Mouse (Mus musculus) forebrain, postnatal 0 days (tissue): ENCODE results near the gene Dlgap5. TPM values are rescaled to one million over a fixed set of nuclear protein-coding genes. Genes with fewer than 3 reads are reported as not detected.

Source experiments
- ATAC-seq: fragments of 200-750 bp; cut with Nextera tagmentation; 2 replicates; pipeline ENCODE4 v1.8.0; 2017; ENCODE audit warnings: mild to moderate bottlenecking, moderate library complexity
- DNase-seq: peaks from one replicate; pipeline ENCODE4 v3.0.0-alpha.2; 2015
- H3K27ac ChIP-seq: fragments of 300-500 bp; sonication (generic); 2 replicates; pipeline ENCODE4 v1.5.1; 2014; ENCODE audit warnings: low read depth, mild to moderate bottlenecking, antibody characterized with exemption, low read length, moderate library complexity, mixed read lengths
- H3K27me3 ChIP-seq: fragments of 300-500 bp; sonication (generic); 2 replicates; pipeline ENCODE4 v1.6.1; 2014; ENCODE audit warnings: mild to moderate bottlenecking, low read length, mixed read lengths; ENCODE audit not compliant: insufficient read depth
- H3K36me3 ChIP-seq: fragments of 300-500 bp; sonication (generic); 2 replicates; pipeline ENCODE4 v1.6.1; 2014; ENCODE audit warnings: mild to moderate bottlenecking, moderate library complexity; ENCODE audit not compliant: insufficient read depth
- H3K4me1 ChIP-seq: fragments of 300-500 bp; sonication (generic); 2 replicates; pipeline ENCODE4 v1.6.1; 2014; ENCODE audit warnings: antibody characterized with exemption; ENCODE audit not compliant: insufficient read depth
- H3K4me2 ChIP-seq: fragments of 300-500 bp; sonication (generic); 2 replicates; pipeline ENCODE4 v1.6.1; 2014; ENCODE audit warnings: low read depth, mild to moderate bottlenecking, moderate library complexity
- H3K4me3 ChIP-seq: fragments of 300-500 bp; sonication (generic); 2 replicates; pipeline ENCODE4 v1.5.1; 2014; ENCODE audit warnings: low read depth, low read length, mixed read lengths
- H3K9ac ChIP-seq: fragments of 300-500 bp; sonication (generic); 2 replicates; pipeline ENCODE4 v1.6.1; 2014; ENCODE audit warnings: mild to moderate bottlenecking
- H3K9me3 ChIP-seq: fragments of 300-500 bp; sonication (generic); 2 replicates; pipeline ENCODE4 v1.6.1; 2016; ENCODE audit warnings: low read length
- CTCF ChIP-seq: sonication (generic); IDR thresholded peaks from 2 replicates; pipeline ENCODE4 v1.5.1; 2016; ENCODE audit warnings: antibody characterized with exemption, control low read depth, low read depth
- WGBS: fragments of 180-500 bp; shearing (Covaris S2); extraction: QIAGEN DNeasy Blood & Tissue Kit; methylation state at CpG from one replicate; pipeline ENCODE4 v1.1.7; 2014; 5-methylcytosine and 5-hydroxymethylcytosine counted together
- polyA plus RNA-seq: library from polyadenylated mRNA; unstranded; fragments of >200 nt; fragmentation: Nextera tagmentation; extraction: Ambion mirVana; gene quantifications from 2 replicates; pipeline ENCODE4 v1.2.1, GENCODE M21; 2015
- total RNA-seq: library from RNA; depleted of rRNA; stranded (reverse); fragments of >200 nt; gene quantifications from 2 replicates; pipeline ENCODE4 v1.2.3, GENCODE M21; 2014

Dlgap5 gene
- total and polyA plus RNA-seq, 2 experiments from 2014 or later: 3.3 to 9.4 TPM

DNA sequence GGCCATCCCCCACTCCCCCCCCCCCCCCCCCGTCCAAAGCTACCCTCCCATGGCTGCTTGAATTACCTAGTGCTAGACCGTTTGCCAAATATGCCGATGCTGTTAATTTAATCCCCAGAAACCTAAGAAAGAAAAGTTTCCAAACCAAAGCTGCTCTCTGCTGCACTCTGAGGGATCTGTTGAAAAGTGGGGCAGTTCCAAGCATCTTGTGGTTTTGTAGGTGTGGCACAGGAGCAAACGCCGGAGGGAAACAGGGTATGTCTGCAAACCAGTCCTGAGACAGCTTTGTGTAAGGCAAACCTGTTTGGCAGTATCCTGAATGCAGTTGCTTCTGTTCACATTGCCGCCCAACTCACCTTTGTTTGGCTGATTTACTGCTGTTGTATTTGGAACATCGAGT lies 39.9 kb downstream of the Dlgap5 start:
- H3K36me3 ChIP-seq: no peaks in the 10 kb centered on the region
- H3K9ac ChIP-seq: no peak overlapping the region
- H3K27ac ChIP-seq: no peak overlapping the region
- no peaks in the 10 kb centered on the region for H3K4me1 ChIP-seq
- H3K27me3 ChIP-seq: peaks cover 10% of the 10 kb centered on the region
- DNase-seq: no peak
- H3K9me3 ChIP-seq: no peaks in the 10 kb centered on the region
- no peak for TF ChIP-seq CTCF
- WGBS: 82% methylated on average over 7 of the region's 7 CpGs
- no peak overlapping the region for H3K4me3 ChIP-seq
- no peak overlapping the region for H3K4me2 ChIP-seq
- ATAC-seq: no peak

DNA sequence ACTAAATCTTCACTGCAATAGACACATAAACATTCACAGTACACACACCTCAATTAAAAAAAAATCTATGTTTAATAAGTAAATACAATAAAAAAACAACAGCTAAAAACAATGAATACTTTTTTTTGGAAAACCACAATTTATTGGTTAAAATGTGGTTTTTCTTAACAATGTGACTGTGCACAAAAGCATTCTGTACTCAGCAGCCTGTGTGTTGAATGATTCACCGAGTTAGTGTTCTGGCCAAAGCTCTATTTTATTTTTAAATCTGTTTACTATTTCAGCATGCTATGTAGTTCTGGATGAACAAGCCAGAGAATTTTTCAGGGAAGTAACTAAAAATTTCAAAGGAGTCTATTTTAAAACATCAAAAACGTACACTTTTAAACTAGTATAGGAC lies 41.7 kb downstream of the Dlgap5 start:
- Histone ChIP-seq H3K36me3 (no peaks in the 10 kb centered on the region), H3K4me2 (no peak overlapping the region), H3K9me3 (no peaks in the 10 kb centered on the region), H3K27ac (no peak overlapping the region), H3K9ac (no peak overlapping the region), H3K4me1 (no peaks in the 10 kb centered on the region), H3K4me3 (no peak overlapping the region), H3K27me3 (peaks cover 13% of the 10 kb centered on the region)
- ATAC-seq: no peak
- TF ChIP-seq CTCF: no peak
- DNase-seq: no peak
- WGBS: 56% methylated on average over 2 of the region's 2 CpGs

DNA sequence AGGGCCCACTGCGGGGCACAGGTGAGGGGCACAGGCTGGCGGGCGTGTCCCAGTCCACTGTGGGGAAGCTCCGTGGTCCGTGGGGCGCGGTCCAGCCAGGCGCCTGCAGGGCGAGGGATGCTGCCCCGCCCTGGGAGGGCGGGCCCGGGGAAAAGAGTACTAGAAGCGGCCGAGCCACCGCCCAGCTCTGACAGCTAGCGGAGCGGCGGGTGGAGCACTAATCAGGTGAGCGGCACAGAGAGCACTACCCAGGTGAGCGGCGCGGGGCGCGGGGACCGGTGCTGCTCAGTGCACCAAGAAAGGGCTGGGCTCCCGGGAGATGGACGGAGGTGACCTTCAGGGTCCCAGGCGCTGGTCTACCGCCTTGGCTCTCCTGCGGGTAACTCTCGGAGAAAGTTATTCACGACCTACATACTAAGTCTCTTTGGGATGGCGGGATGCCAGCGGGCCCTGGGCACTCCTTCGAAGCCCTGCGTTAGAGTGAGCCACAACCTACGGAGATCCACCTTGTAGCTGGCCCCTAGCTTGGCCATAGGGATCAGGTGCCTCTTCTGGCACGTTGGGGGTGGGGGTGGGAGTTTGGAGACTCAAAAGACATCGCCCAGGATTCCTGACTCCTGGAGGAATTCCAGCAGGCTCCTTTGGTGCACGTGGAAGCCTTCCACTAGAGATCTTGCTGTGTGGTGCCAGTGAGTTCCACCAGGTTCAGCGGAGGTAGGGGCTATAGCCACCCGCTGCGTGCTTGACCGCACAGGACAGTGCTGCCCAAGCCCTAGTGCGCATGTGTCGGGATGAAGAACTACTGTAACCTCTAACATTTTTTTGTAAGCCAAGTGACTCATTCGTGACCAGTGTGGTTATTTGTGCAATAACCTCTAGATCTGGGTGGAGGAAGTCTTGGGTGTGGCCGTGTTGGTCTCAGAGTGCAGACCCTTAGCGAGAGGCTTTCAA lies 44.2 kb downstream of the Dlgap5 start:
- H3K4me1 ChIP-seq: no peaks in the 10 kb centered on the region
- no peak overlapping the region for H3K27ac ChIP-seq
- no peak for TF ChIP-seq CTCF
- H3K9ac ChIP-seq: no peak overlapping the region
- H3K27me3 ChIP-seq: peaks cover 13% of the 10 kb centered on the region
- no peaks in the 10 kb centered on the region for H3K36me3 ChIP-seq
- peak overlapping the region; percentile 49 for H3K4me2 ChIP-seq
- ATAC-seq (0 out of 2 replicates have a peak, but pooled peaks have one; percentile 20), DNase-seq (no peak)
- no peaks in the 10 kb centered on the region for H3K9me3 ChIP-seq
- 15% methylated on average over 49 of the region's 49 CpGs for WGBS
- H3K4me3 ChIP-seq: peak overlapping the region; percentile 21

DNA sequence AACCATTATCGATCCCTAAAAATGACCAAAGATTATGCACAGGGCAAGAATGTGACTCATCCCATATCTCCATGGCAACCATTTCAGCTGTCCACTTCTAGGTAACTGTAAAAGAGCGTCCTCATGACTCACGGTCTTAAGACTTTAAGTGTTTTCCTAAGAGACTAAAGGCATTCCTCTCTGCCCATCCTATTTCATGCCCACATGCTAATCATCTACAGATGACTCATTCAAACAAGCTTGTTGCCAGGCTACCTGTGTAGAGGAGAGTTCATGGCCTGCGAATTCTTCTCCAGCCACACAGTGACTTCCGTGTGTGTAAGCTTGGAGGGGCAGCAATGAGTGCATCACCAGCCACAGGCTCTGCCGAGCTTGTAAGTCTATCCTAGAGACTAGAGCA lies 46.5 kb downstream of the Dlgap5 start:
- Histone ChIP-seq H3K9ac (no peak overlapping the region), H3K9me3 (no peaks in the 10 kb centered on the region), H3K4me3 (no peak overlapping the region), H3K27me3 (peaks cover 13% of the 10 kb centered on the region), H3K4me2 (no peak overlapping the region), H3K36me3 (no peaks in the 10 kb centered on the region), H3K4me1 (peaks cover 5% of the 10 kb centered on the region; the same call in 1 of the 2 replicates), H3K27ac (no peak overlapping the region)
- no peak for TF ChIP-seq CTCF
- no peak for ATAC-seq
- WGBS: 79% methylated on average over 6 of the region's 6 CpGs
- no peak for DNase-seq

DNA sequence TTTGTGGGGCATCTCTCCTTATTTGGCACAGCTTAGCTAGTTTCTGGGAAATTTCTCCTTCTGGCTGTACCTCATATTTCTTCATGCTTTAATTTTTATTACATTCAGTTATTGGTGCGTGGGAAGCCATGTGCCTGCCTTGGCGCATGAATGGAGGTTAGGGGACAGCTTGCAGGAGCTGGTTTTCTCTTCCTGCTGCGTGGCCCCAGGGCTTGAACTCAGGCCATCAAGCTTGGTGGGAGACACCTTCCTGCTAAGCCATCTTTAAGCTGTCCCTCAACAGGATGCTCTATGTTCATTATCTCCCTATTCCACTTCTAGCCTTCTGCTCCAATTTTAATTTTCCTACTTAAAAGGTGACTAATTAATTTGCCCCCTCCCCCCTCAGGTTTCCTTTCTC lies 47.4 kb downstream of the Dlgap5 start:
- no peak overlapping the region for H3K4me3 ChIP-seq
- no peak overlapping the region for H3K9ac ChIP-seq
- no peak for TF ChIP-seq CTCF
- H3K4me2 ChIP-seq: no peak overlapping the region
- H3K36me3 ChIP-seq: no peaks in the 10 kb centered on the region
- ATAC-seq (no peak), DNase-seq (no peak)
- H3K9me3 ChIP-seq: no peaks in the 10 kb centered on the region
- WGBS: 80% methylated on average over 3 of the region's 3 CpGs
- H3K4me1 ChIP-seq: peaks cover 8% of the 10 kb centered on the region; the same call in 1 of the 2 replicates
- H3K27ac ChIP-seq: no peak overlapping the region
- H3K27me3 ChIP-seq: peaks cover 13% of the 10 kb centered on the region

DNA sequence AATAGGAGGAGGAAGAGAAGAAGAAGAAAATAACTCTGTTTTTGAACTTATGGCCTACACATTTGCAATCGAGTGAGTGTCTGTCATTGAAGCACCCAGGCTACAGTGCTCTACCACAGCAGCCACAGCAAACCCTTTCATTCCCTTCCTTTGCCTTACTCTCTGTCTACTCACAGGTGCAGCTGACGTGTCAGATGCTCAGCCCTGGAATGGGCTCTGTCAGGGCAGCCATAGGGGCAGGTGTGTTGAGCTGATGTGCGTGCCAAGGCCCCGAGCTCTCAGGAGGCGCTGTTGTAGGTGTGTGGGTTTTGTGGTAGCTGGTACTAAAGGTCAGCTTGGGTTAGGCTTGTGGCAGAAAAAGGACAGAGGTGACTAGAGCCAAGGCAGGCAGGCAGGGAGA lies 48.5 kb downstream of the Dlgap5 start:
- no peak for ATAC-seq
- H3K9me3 ChIP-seq: no peaks in the 10 kb centered on the region
- 92% methylated on average over 5 of the region's 5 CpGs for WGBS

DNA sequence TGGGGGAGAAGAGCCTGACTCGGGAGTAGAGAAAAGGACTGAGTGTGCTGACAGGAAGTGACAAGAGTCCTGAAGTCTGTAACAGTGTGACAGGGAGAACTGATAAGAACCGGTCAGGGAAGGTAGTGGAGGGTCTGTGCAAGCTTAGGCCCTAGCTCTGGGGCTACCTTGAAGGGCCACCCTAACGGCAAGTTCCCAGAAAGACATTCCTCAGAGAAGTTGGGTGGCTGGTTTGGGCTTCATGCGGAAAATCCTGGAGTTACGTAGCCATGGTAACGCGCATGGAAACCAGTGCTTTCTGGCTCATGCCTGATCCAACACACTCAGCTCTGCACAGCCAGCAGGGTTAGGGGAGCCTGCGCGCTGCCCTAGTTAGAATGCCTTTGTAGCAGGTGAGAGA lies 50.7 kb downstream of the Dlgap5 start, which contains the start of gene Lgals3:
TSS of gene Lgals3 (plus strand) at position 291 of the 400 bp plus-strand sequence.
- H3K36me3 ChIP-seq: no peaks in the 10 kb centered on the region
- ATAC-seq (peak; percentile 92), DNase-seq (peak; percentile 87)
- H3K9me3 ChIP-seq: no peaks in the 10 kb centered on the region
- peaks cover 8% of the 10 kb centered on the region; the same call in 1 of the 2 replicates for H3K4me1 ChIP-seq
- H3K4me2 ChIP-seq: peak within 1 kb of the TSS; percentile 29
- 13% methylated on average over 9 of the region's 9 CpGs for WGBS
- H3K27me3 ChIP-seq: no peaks in the 10 kb centered on the region
- H3K4me3 ChIP-seq: no peak within 1 kb of the TSS
- peak within 1 kb of the TSS; percentile 28; the same call in 1 of the 2 replicates for H3K9ac ChIP-seq
- peak within 1 kb of the TSS; percentile 69 for H3K27ac ChIP-seq
- no peak for TF ChIP-seq CTCF

More for the DNA sequence above, 48.5 kb downstream of the Dlgap5 start:
- Histone ChIP-seq H3K4me2 (no peak overlapping the region), H3K27me3 (peaks cover 13% of the 10 kb centered on the region), H3K27ac (no peak overlapping the region), H3K4me1 (peaks cover 8% of the 10 kb centered on the region; the same call in 1 of the 2 replicates), H3K4me3 (no peak overlapping the region), H3K36me3 (no peaks in the 10 kb centered on the region), H3K9ac (no peak overlapping the region)
- TF ChIP-seq CTCF: no peak
- no peak for DNase-seq
